Mouse (Mus musculus): ENCODE results near the gene Rpa1. TPM values are rescaled to one million over a fixed set of nuclear protein-coding genes. Genes with fewer than 3 reads are reported as not detected.

Rpa1 gene
- polyA plus RNA-seq, 1 experiment from 2014 or later, result 119 TPM

- no peak overlapping the region for H3K4me2 ChIP-seq (replicated peaks; ENCODE audit: low read depth, low read length)
- no peak overlapping the region for H3K27ac ChIP-seq (ENCODE audit: low read length)
- H3K36me3 ChIP-seq (ENCODE audit: insufficient read depth, low read length), result no peaks in the 10 kb centered on the region
- H3K9ac ChIP-seq (replicated peaks; ENCODE audit: low read length), result 0 out of 2 replicates have a peak overlapping the region, but pooled peaks have one; percentile 4
- no peaks in the 10 kb centered on the region for H3K9me3 ChIP-seq (ENCODE audit: low read length)
- H3K4me1 ChIP-seq (ENCODE audit: insufficient read depth, low read length), result peaks cover 37% of the 10 kb centered on the region
- H3K4me3 ChIP-seq (ENCODE audit: low read length), result no peak overlapping the region
- 70% methylated on average over 4 of the region's 4 CpGs for WGBS
- ATAC-seq (ENCODE audit: low FRiP score, low TSS enrichment), result no peak
- H3K27me3 ChIP-seq (ENCODE audit: insufficient read depth, low read length), result no peaks in the 10 kb centered on the region
Measured at GRCm38 (mm10) chr11:75261730-75262129, 86.4 kb downstream of the Rpa1 start.

DNA sequence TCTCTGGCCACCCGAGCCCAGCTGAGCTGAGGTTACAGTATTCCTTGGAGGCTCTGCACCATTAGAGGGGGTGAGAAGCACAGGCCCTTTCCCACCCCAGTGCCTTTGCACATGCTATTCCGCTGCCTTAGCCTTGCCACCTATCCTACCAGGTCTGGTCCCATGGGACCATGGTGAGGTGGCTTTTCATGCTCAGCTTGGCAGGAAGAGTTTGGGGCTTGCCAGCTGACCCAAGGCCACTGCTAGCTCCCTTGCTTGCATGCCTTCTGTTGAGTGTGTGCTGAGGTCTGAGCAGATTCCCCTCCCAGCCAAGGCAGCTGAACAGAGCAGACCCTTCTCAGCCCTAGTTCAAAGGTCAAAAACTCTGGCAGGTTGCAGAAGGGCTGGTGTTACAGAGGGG lies 87.1 kb downstream of the Rpa1 start:
- Histone ChIP-seq H3K9me3 (ENCODE audit: low read length) (no peaks in the 10 kb centered on the region), H3K4me1 (ENCODE audit: insufficient read depth, low read length) (peaks cover 35% of the 10 kb centered on the region), H3K27ac (ENCODE audit: low read length) (no peak overlapping the region), H3K4me3 (ENCODE audit: low read length) (no peak overlapping the region), H3K36me3 (ENCODE audit: insufficient read depth, low read length) (no peaks in the 10 kb centered on the region), H3K4me2 (replicated peaks; ENCODE audit: low read depth, low read length) (no peak overlapping the region), H3K9ac (replicated peaks; ENCODE audit: low read length) (no peak overlapping the region), H3K27me3 (ENCODE audit: insufficient read depth, low read length) (no peaks in the 10 kb centered on the region)
- 89% methylated on average over 2 of the region's 2 CpGs for whole genome bisulfite sequencing
- no peak for ATAC-seq (ENCODE audit: low FRiP score, low TSS enrichment)

DNA sequence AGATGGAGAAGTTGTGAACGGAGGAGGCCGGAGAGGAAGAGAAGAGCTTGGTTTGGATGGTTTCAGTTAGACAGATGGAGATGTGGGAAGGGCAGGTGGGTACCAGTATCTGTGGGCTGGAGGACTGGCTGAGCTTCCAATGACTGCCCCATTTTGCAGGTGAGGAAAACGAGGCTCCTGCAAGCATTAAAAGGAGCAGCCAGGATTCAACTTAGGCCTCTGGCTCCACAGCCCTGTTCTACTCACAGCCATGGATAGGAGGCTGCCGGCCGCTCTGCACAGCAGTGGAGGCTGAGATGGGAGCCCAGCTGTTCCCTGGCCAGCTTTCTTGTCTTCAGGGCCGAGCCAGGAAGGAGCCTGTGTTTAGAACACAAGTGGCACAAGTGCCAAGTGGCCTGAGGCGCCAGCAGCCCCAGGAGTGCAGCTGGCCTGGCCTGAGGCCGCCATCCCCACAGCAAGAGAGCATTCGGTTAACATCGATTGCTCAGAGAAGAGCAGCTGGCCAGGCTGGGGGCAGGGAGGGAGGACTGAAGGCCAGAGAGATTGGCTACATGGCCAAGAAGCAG lies 88.0 kb downstream of the Rpa1 start:
- Histone ChIP-seq H3K4me3 (ENCODE audit: low read length) (no peak overlapping the region), H3K27ac (ENCODE audit: low read length) (no peak overlapping the region), H3K9me3 (ENCODE audit: low read length) (no peaks in the 10 kb centered on the region), H3K27me3 (ENCODE audit: insufficient read depth, low read length) (no peaks in the 10 kb centered on the region), H3K36me3 (ENCODE audit: insufficient read depth, low read length) (no peaks in the 10 kb centered on the region), H3K9ac (replicated peaks; ENCODE audit: low read length) (peak overlapping the region; percentile 49; the same call in 1 of the 2 replicates), H3K4me1 (ENCODE audit: insufficient read depth, low read length) (peaks cover 30% of the 10 kb centered on the region), H3K4me2 (replicated peaks; ENCODE audit: low read depth, low read length) (no peak overlapping the region)
- 70% methylated on average over 10 of the region's 10 CpGs for WGBS
- no peak for ATAC-seq (ENCODE audit: low FRiP score, low TSS enrichment)

DNA sequence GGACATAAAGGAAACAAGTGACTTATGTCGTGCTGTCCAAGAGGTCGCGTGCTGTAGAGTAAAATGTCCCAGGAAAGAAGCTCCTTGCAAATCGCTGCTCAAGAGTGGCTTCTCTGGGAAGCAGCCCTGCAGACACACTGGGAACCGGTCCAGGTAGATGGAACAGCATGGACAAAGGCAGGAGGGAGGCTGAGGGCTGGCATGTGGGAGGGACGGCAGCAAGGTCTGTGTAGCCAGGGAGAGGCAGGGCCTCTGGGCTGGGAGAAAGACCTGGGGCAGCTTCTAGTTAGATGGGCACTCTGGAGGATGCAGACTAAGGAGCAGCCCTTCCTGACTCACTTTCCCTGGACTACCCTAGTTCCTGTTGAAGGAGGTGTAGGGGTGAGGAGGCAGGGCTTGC lies 88.7 kb downstream of the Rpa1 start:
- no peak overlapping the region for H3K9ac ChIP-seq (replicated peaks; ENCODE audit: low read length)
- no peaks in the 10 kb centered on the region for H3K27me3 ChIP-seq (ENCODE audit: insufficient read depth, low read length)
- 56% methylated on average over 6 of the region's 6 CpGs for WGBS
- H3K9me3 ChIP-seq (ENCODE audit: low read length), result no peaks in the 10 kb centered on the region
- no peak for ATAC-seq (ENCODE audit: low FRiP score, low TSS enrichment)
- no peak overlapping the region for H3K27ac ChIP-seq (ENCODE audit: low read length)
- no peak overlapping the region for H3K4me3 ChIP-seq (ENCODE audit: low read length)
- no peak overlapping the region for H3K4me2 ChIP-seq (replicated peaks; ENCODE audit: low read depth, low read length)
- H3K4me1 ChIP-seq (ENCODE audit: insufficient read depth, low read length), result peaks cover 36% of the 10 kb centered on the region
- no peaks in the 10 kb centered on the region for H3K36me3 ChIP-seq (ENCODE audit: insufficient read depth, low read length)

DNA sequence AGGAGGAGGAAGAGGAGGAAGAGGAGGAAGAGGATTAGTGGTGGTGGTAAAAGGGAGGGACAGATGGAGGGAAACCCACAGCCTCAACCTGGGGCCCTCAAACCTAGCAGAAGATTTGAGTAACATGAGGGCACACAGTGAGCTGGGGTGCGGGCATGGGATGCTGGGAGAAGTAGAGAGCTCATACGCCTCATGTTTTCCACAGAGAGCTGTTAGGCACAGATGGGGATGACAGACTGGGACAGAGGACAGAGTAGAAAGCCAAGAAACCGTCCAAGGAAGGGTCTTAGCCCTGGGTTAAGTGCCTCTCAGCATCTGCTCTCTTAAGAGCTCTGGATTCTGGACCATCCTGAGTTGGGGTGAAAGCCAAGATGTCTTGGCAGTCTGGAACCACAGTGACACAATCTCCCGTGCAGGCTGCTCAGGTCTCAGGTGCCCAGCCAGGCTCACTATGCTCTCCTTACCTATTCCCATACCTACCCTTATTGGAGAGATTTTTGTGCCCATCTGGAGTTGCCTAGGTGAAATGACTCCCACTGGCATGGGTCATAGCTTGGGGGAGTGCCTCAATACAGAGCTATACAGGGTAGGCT lies 91.0 kb downstream of the Rpa1 start:
- no peaks in the 10 kb centered on the region for H3K36me3 ChIP-seq (ENCODE audit: insufficient read depth, low read length)
- H3K27ac ChIP-seq (ENCODE audit: low read length), result no peak overlapping the region
- H3K4me3 ChIP-seq (ENCODE audit: low read length), result no peak overlapping the region
- no peaks in the 10 kb centered on the region for H3K27me3 ChIP-seq (ENCODE audit: insufficient read depth, low read length)
- H3K9me3 ChIP-seq (ENCODE audit: low read length), result no peaks in the 10 kb centered on the region
- peaks cover 25% of the 10 kb centered on the region for H3K4me1 ChIP-seq (ENCODE audit: insufficient read depth, low read length)
- H3K4me2 ChIP-seq (replicated peaks; ENCODE audit: low read depth, low read length), result no peak overlapping the region
- no peak for ATAC-seq (ENCODE audit: low FRiP score, low TSS enrichment)
- no peak overlapping the region for H3K9ac ChIP-seq (replicated peaks; ENCODE audit: low read length)
- WGBS, result 79% methylated on average over 4 of the region's 4 CpGs

DNA sequence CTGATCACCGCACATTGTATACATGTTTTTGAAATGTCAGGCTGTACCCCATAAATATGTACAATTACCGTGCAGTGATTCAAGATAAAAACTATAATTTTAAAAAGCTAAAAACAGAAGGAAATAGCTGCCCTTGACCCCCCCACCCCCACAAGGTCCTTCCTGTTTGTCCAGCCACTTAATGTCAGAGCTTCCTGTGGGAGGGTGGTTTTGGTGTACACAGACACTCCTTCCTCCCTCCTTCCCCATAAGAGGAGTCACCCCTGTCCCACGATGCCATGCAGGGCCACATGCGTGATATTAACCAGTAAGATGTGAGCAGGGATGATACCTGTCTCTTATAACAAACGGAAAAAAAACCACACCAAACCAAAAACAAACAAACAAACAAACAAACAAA lies 92.8 kb downstream of the Rpa1 start:
- H3K27ac ChIP-seq (ENCODE audit: low read length), result no peak overlapping the region
- H3K4me3 ChIP-seq (ENCODE audit: low read length), result no peak overlapping the region
- H3K9me3 ChIP-seq (ENCODE audit: low read length), result no peaks in the 10 kb centered on the region
- no peak for ATAC-seq (ENCODE audit: low FRiP score, low TSS enrichment)
- no peak overlapping the region for H3K4me2 ChIP-seq (replicated peaks; ENCODE audit: low read depth, low read length)
- H3K36me3 ChIP-seq (ENCODE audit: insufficient read depth, low read length), result no peaks in the 10 kb centered on the region
- 54% methylated on average over 5 of the region's 5 CpGs for WGBS
- no peaks in the 10 kb centered on the region for H3K27me3 ChIP-seq (ENCODE audit: insufficient read depth, low read length)
- H3K9ac ChIP-seq (replicated peaks; ENCODE audit: low read length), result no peak overlapping the region
- H3K4me1 ChIP-seq (ENCODE audit: insufficient read depth, low read length), result peaks cover 14% of the 10 kb centered on the region

GRCm38 (mm10) chr11:75254252-75254912 lies 93.7 kb downstream of the Rpa1 start:
- WGBS, result 57% methylated on average over 13 of the region's 13 CpGs
- Histone ChIP-seq H3K4me1 (ENCODE audit: insufficient read depth, low read length) (peaks cover 14% of the 10 kb centered on the region), H3K4me3 (ENCODE audit: low read length) (no peak overlapping the region), H3K9ac (replicated peaks; ENCODE audit: low read length) (no peak overlapping the region), H3K9me3 (ENCODE audit: low read length) (no peaks in the 10 kb centered on the region), H3K4me2 (replicated peaks; ENCODE audit: low read depth, low read length) (no peak overlapping the region), H3K27me3 (ENCODE audit: insufficient read depth, low read length) (no peaks in the 10 kb centered on the region), H3K36me3 (ENCODE audit: insufficient read depth, low read length) (no peaks in the 10 kb centered on the region), H3K27ac (ENCODE audit: low read length) (peak overlapping the region; percentile 50)
- no peak; the same call in 1 of the 2 replicates for ATAC-seq (ENCODE audit: low FRiP score, low TSS enrichment)

DNA sequence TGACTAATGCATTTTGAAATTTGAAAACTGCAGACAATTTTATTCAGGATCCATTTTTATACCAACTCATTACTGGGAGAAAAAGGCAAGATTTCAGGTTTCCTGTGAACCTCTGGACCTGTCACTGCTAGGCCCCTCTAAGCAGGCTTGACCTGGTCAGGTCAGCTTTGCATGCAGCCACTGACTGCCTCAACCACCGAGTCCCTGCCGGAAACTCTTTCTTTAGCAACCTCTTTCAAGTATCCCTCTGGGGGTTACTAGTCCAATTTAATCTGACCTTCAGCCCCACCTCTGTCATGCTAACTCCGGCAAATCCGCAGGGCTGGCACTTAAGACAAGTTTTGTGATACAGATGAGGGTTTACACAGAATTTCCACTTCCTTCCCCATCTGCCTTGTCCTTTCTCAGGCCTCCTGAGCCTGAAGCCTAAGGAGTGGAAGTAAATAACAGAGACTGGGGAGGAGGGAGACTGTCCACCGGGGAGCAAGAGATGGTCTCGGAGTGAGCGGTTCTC lies 96.5 kb downstream of the Rpa1 start:
- H3K36me3 ChIP-seq (ENCODE audit: insufficient read depth, low read length), result no peaks in the 10 kb centered on the region
- H3K4me2 ChIP-seq (replicated peaks; ENCODE audit: low read depth, low read length), result no peak overlapping the region
- no peaks in the 10 kb centered on the region for H3K9me3 ChIP-seq (ENCODE audit: low read length)
- H3K27me3 ChIP-seq (ENCODE audit: insufficient read depth, low read length), result no peaks in the 10 kb centered on the region
- H3K9ac ChIP-seq (replicated peaks; ENCODE audit: low read length), result no peak overlapping the region
- H3K4me1 ChIP-seq (ENCODE audit: insufficient read depth, low read length), result peaks cover 14% of the 10 kb centered on the region
- no peak for ATAC-seq (ENCODE audit: low FRiP score, low TSS enrichment)
- H3K4me3 ChIP-seq (ENCODE audit: low read length), result no peak overlapping the region
- no peak overlapping the region for H3K27ac ChIP-seq (ENCODE audit: low read length)
- 48% methylated on average over 7 of the region's 7 CpGs for WGBS

DNA sequence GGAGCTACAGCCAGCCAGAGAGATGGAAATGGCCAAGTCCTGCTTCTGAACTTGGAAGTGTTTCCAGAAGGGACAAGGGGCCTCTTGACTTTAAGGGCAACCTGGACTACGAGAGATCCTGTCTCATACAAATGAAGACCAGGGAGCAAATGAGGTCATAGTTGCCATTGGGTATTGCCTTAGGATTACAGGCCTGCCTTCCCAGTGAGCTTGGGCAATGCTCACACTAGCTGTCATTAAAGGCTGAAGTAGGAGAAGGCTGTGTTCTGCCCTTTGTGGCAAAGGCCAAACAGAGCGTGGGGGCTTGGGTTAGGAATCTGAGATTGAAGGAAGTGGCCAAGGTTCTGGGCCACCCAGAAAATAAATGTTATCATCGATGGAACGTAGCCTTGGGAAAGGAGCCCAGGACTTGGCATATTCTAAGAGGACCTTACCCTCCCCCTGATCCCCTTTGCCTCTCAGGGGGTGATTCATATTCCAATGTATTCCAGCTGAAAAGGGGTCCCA lies 97.1 kb downstream of the Rpa1 start:
- peaks cover 14% of the 10 kb centered on the region for H3K4me1 ChIP-seq (ENCODE audit: insufficient read depth, low read length)
- no peak overlapping the region for H3K4me2 ChIP-seq (replicated peaks; ENCODE audit: low read depth, low read length)
- H3K36me3 ChIP-seq (ENCODE audit: insufficient read depth, low read length), result no peaks in the 10 kb centered on the region
- WGBS, result 73% methylated on average over 4 of the region's 4 CpGs
- no peaks in the 10 kb centered on the region for H3K27me3 ChIP-seq (ENCODE audit: insufficient read depth, low read length)
- ATAC-seq (ENCODE audit: low FRiP score, low TSS enrichment), result no peak
- H3K9me3 ChIP-seq (ENCODE audit: low read length), result no peaks in the 10 kb centered on the region
- H3K9ac ChIP-seq (replicated peaks; ENCODE audit: low read length), result no peak overlapping the region
- no peak overlapping the region for H3K4me3 ChIP-seq (ENCODE audit: low read length)
- H3K27ac ChIP-seq (ENCODE audit: low read length), result no peak overlapping the region

GRCm38 (mm10) chr11:75249588-75249987 lies 98.5 kb downstream of the Rpa1 start:
- H3K27ac ChIP-seq (ENCODE audit: low read length), result no peak overlapping the region
- no peak overlapping the region for H3K4me2 ChIP-seq (replicated peaks; ENCODE audit: low read depth, low read length)
- H3K36me3 ChIP-seq (ENCODE audit: insufficient read depth, low read length), result no peaks in the 10 kb centered on the region
- no peak overlapping the region for H3K9ac ChIP-seq (replicated peaks; ENCODE audit: low read length)
- peaks cover 10% of the 10 kb centered on the region for H3K4me1 ChIP-seq (ENCODE audit: insufficient read depth, low read length)
- no peaks in the 10 kb centered on the region for H3K27me3 ChIP-seq (ENCODE audit: insufficient read depth, low read length)
- no peaks in the 10 kb centered on the region for H3K9me3 ChIP-seq (ENCODE audit: low read length)
- WGBS, result 82% methylated on average over 9 of the region's 9 CpGs
- H3K4me3 ChIP-seq (ENCODE audit: low read length), result no peak overlapping the region
- no peak for ATAC-seq (ENCODE audit: low FRiP score, low TSS enrichment)
